Mouse (Mus musculus) MEL (cell line): ENCODE results near the gene Nt5c1a.

Source experiments
- CTCF ChIP-seq, 3 experiments: IDR thresholded peaks in 2 of 3; conservative IDR thresholded peaks in 1 of 3; 2 replicates each; pipeline ENCODE4 v1.5.1; 2011 to 2012; ENCODE audit warnings: low read length in 3 of 3, low read depth in 2 of 3, mild to moderate bottlenecking in 2 of 3, improper control_type of control experiment in 1 of 3, inconsistent platforms in 1 of 3, mixed read lengths in 1 of 3, moderate library complexity in 1 of 3; ENCODE audit not compliant: control insufficient read depth in 1 of 3, insufficient read depth in 1 of 3, poor library complexity in 1 of 3, severe bottlenecking in 1 of 3
- EP300 ChIP-seq, 2 experiments: IDR thresholded peaks; 2 replicates each; pipeline ENCODE4 v1.6.1; 2011; ENCODE audit warnings: improper control_type of control experiment in 2 of 2, low read length in 2 of 2, low read depth in 1 of 2, mild to moderate bottlenecking in 1 of 2
- ETS1 ChIP-seq: IDR thresholded peaks from 2 replicates; pipeline ENCODE4 v1.6.1; 2012; ENCODE audit warnings: low read depth, mild to moderate bottlenecking, inconsistent platforms, low read length, improper control_type of control experiment, moderate library complexity
- JUND ChIP-seq: IDR thresholded peaks from 2 replicates; pipeline ENCODE4 v1.6.1; 2011; ENCODE audit warnings: low read depth, mild to moderate bottlenecking, improper control_type of control experiment, low read length
- POLR2A ChIP-seq, 2 experiments: IDR thresholded peaks; 2 replicates each; pipeline ENCODE4 v1.6.1; 2011 to 2012; ENCODE audit warnings: low read length in 2 of 2, mild to moderate bottlenecking in 2 of 2, control low read depth in 1 of 2, improper control_type of control experiment in 1 of 2, low read depth in 1 of 2, moderate library complexity in 1 of 2; ENCODE audit not compliant: control insufficient read depth in 1 of 2, insufficient read depth in 1 of 2, poor library complexity in 1 of 2
- USF1 ChIP-seq: IDR thresholded peaks from 2 replicates; pipeline ENCODE4 v1.6.1; 2014; ENCODE audit warnings: low read depth, mild to moderate bottlenecking, inconsistent platforms, low read length, improper control_type of control experiment, moderate library complexity
- USF2 ChIP-seq, 2 experiments: IDR thresholded peaks; 2 replicates each; pipeline ENCODE4 v1.6.1; 2011 to 2012; ENCODE audit warnings: improper control_type of control experiment in 2 of 2, low read length in 2 of 2, borderline replicate concordance in 1 of 2, inconsistent platforms in 1 of 2, low read depth in 1 of 2, mild to moderate bottlenecking in 1 of 2; ENCODE audit not compliant: insufficient read depth in 1 of 2
- ZMIZ1 ChIP-seq: IDR thresholded peaks from 2 replicates; pipeline ENCODE4 v1.6.1; 2012; ENCODE audit warnings: low read depth, mild to moderate bottlenecking, inconsistent platforms, low read length, improper control_type of control experiment, moderate library complexity

DNA sequence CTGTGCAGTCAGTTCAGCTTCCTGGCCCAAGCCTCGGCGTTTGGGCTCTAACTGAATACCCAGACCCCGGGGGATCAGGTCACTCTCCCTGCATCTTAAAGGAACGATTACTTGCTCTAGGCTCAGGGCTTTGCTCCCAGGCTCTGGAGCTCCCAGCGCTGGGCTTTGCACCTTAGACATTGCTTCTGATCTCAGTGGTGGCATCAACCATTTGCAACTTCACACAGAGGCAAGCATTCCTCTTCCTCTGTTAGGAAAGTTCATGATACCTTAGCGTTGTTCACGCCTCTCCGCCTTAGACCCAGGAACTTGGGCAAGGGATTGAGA, 753 bp downstream of the Nt5c1a start:
- TF ChIP-seq EP300 (IDR thresholded peaks at IDR 0.05; ENCODE audit: low read depth in 1 of 2, low read length in 2 of 2), result no peak
- no peak for TF ChIP-seq ETS1
- no peak for TF ChIP-seq ZMIZ1
- TF ChIP-seq CTCF (IDR thresholded peaks at IDR 0.05 in 2 of 3, conservative IDR thresholded peaks at IDR 0.05 in 1 of 3; ENCODE audit: control insufficient read depth in 1 of 3, insufficient read depth in 1 of 3, low read depth in 2 of 3, low read length in 3 of 3, poor library complexity in 1 of 3, severe bottlenecking in 1 of 3), result no peak
- no peak for TF ChIP-seq USF1
- no peak for TF ChIP-seq USF2 (IDR thresholded peaks at IDR 0.05; ENCODE audit: borderline replicate concordance in 1 of 2, insufficient read depth in 1 of 2, low read depth in 1 of 2, low read length in 2 of 2)
- no peak for TF ChIP-seq JUND
- no peak for TF ChIP-seq POLR2A (IDR thresholded peaks at IDR 0.05; ENCODE audit: control insufficient read depth in 1 of 2, insufficient read depth in 1 of 2, low read depth in 1 of 2, low read length in 2 of 2, poor library complexity in 1 of 2)
